Mouse (Mus musculus) hindbrain, postnatal 0 days (tissue): ENCODE measurements around the gene Nr3c2. TPM values are rescaled to one million over a fixed set of nuclear protein-coding genes. Genes with fewer than 3 reads are reported as not detected.
A peak's percentile ranks its signal among the peaks of the same experiment; 100 is the strongest.

Experiments used
- ATAC-seq: fragments of 200-750 bp; cut with Nextera tagmentation; 2 replicates; pipeline ENCODE4 v1.8.0; 2017; ENCODE audit warnings: mild to moderate bottlenecking, moderate TSS enrichment, moderate library complexity
- DNase-seq: peaks from one replicate; pipeline ENCODE4 v3.0.0-alpha.2; 2015; ENCODE audit warnings: low spot score
- H3K27ac ChIP-seq: fragments of 300-500 bp; sonication (generic); 2 replicates; pipeline ENCODE4 v1.5.1; 2014; ENCODE audit warnings: mild to moderate bottlenecking
- H3K27me3 ChIP-seq: fragments of 300-500 bp; sonication (generic); 2 replicates; pipeline ENCODE4 v1.6.1; 2014; ENCODE audit warnings: low read length, mixed read lengths; ENCODE audit not compliant: insufficient read depth
- H3K36me3 ChIP-seq: fragments of 300-500 bp; sonication (generic); 2 replicates; pipeline ENCODE4 v1.6.1; 2014; ENCODE audit warnings: low read length, mixed read lengths; ENCODE audit not compliant: insufficient read depth
- H3K4me1 ChIP-seq: fragments of 300-500 bp; sonication (generic); 2 replicates; pipeline ENCODE4 v1.6.1; 2014; ENCODE audit warnings: antibody characterized with exemption, low read length, mixed read lengths; ENCODE audit not compliant: insufficient read depth
- H3K4me2 ChIP-seq: fragments of 300-500 bp; sonication (generic); 2 replicates; pipeline ENCODE4 v1.6.1; 2014; ENCODE audit warnings: low read depth, mild to moderate bottlenecking, low read length, moderate library complexity, mixed read lengths
- H3K4me3 ChIP-seq: fragments of 300-500 bp; sonication (generic); 2 replicates; pipeline ENCODE4 v1.5.1; 2014; ENCODE audit warnings: low read length
- H3K9ac ChIP-seq: fragments of 300-500 bp; sonication (generic); replicated peaks from 2 replicates; pipeline ENCODE4 v1.6.1; 2014; ENCODE audit warnings: mild to moderate bottlenecking, low read length, moderate library complexity, mixed read lengths
- H3K9me3 ChIP-seq: fragments of 300-500 bp; sonication (generic); 2 replicates; pipeline ENCODE4 v1.6.1; 2016; ENCODE audit warnings: low read length, mixed read lengths
- CTCF ChIP-seq: IDR thresholded peaks from 2 replicates; pipeline ENCODE4 v1.5.1; 2016; ENCODE audit warnings: antibody characterized with exemption, control low read depth, low read depth
- WGBS: fragments of 180-500 bp; shearing (Covaris S2); extraction: QIAGEN DNeasy Blood & Tissue Kit; methylation state at CpG from one replicate; pipeline ENCODE4 v1.1.7; 2014; 5-methylcytosine and 5-hydroxymethylcytosine counted together
- polyA plus RNA-seq: library from polyadenylated mRNA; unstranded; fragments of >200 nt; fragmentation: Nextera tagmentation; extraction: Ambion mirVana; gene quantifications from 2 replicates; pipeline ENCODE4 v1.2.1, GENCODE M21; 2015
- total RNA-seq: library from RNA; depleted of rRNA; stranded (reverse); fragments of >200 nt; gene quantifications from 2 replicates; pipeline ENCODE4 v1.2.3, GENCODE M21; 2014; rRNA removed

The Nr3c2 gene
- total RNA-seq (6.8 and 8.8 TPM in 2 replicates), polyA plus RNA-seq (6.5 and 6.9 TPM in 2 replicates)

DNA sequence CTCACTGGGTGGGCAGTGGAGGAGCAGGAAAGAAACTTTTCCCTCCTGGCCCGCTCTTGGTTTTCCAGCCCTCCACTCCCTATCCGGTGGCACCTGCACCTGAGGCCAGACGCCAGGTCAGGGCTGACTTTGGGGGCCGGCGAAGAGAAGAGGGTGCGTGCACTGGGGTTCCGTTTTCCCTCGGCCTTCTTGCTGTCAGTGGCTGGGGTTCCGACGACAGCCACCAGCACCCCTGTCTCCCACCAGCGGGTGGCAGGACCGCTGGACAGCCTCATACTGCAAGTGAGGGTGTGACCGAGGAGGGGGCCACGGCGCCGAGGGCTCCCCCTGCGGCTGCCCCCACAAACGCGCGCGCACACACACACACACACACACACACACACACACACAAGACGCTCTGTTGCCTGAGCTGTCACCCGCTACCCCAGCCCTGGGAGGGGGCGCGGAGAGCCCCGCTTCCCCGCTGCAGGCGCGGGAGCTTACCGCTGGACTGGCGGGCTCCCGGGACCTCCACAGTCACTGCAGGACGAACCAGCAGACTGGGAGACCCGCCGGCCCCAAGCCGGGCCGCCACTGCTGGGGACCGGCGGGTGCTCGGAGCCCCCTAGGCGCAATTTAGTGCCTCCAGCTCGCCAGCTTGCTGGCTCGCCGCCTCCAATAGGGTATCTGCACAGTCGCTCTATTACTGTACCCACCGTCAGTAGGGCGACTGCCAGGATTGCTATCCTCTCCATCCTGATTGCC is at the start of gene Nr3c2:
TSS of gene Nr3c2 (plus strand) at position 32 of the 744 bp plus-strand sequence.
- Histone ChIP-seq H3K4me1 (0 out of 2 replicates have a peak, but pooled peaks cover 4% of the 10 kb centered on the region), H3K4me2 (peak within 1 kb of the TSS; percentile 100), H3K27ac (peak within 1 kb of the TSS; percentile 12; the same call in 1 of the 2 replicates), H3K9ac (peak within 1 kb of the TSS; percentile 63), H3K27me3 (no peaks in the 10 kb centered on the region), H3K4me3 (peak within 1 kb of the TSS; percentile 83), H3K36me3 (no peaks in the 10 kb centered on the region), H3K9me3 (no peaks in the 10 kb centered on the region)
- WGBS: under 1% methylated on average over 43 of the region's 47 CpGs
- ATAC-seq: peak; percentile 41
- TF ChIP-seq CTCF: peak; percentile 61
- DNase-seq: peak; percentile 50

- 95% methylated on average over 2 of the region's 2 CpGs for WGBS
- ATAC-seq: no peak
- no peaks in the 10 kb centered on the region for H3K9me3 ChIP-seq
- no peaks in the 10 kb centered on the region for H3K4me1 ChIP-seq
- no peaks in the 10 kb centered on the region for H3K27me3 ChIP-seq
- H3K27ac ChIP-seq: no peak overlapping the region
- no peaks in the 10 kb centered on the region for H3K36me3 ChIP-seq
- no peak for DNase-seq
- no peak overlapping the region for H3K4me3 ChIP-seq
- no peak for TF ChIP-seq CTCF
- H3K9ac ChIP-seq: no peak overlapping the region
- no peak overlapping the region for H3K4me2 ChIP-seq
Observed at GRCm38 (mm10) chr8:76858534-76858933, 40.7 kb upstream of the Nr3c2 start.

- H3K4me3 ChIP-seq: no peak overlapping the region
- peak; percentile 59; the same call in 1 of the 2 replicates for ATAC-seq
- H3K4me2 ChIP-seq: no peak overlapping the region
- no peak overlapping the region for H3K27ac ChIP-seq
- TF ChIP-seq CTCF: no peak
- peak; percentile 25 for DNase-seq
- no peaks in the 10 kb centered on the region for H3K36me3 ChIP-seq
- H3K4me1 ChIP-seq: no peaks in the 10 kb centered on the region
- H3K9ac ChIP-seq: no peak overlapping the region
- H3K9me3 ChIP-seq: no peaks in the 10 kb centered on the region
- H3K27me3 ChIP-seq: no peaks in the 10 kb centered on the region
Observed at GRCm38 (mm10) chr8:76859709-76860108, 39.5 kb upstream of the Nr3c2 start.

DNA sequence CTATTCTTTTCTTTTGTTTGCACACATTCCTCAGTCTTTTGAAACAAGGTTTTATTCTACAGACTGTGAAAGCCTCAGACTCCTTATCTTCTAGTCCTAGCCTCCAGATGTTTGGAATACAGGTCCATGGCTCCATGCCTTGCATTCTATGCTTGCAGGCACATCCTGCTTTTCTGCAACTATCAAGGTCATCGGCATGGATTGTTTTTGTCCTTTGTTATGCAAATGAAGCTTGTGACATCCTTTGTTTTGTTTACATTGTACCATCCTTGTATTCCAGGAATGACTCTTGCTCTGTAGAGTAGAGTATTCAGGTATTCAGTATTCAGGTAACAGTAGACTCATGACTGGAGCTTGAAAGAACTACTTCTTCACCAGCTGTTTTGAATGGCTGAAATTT is 36.2 kb upstream of the Nr3c2 start:
- Histone ChIP-seq H3K4me3 (no peak overlapping the region), H3K36me3 (no peaks in the 10 kb centered on the region), H3K4me1 (no peaks in the 10 kb centered on the region), H3K27me3 (no peaks in the 10 kb centered on the region), H3K9me3 (no peaks in the 10 kb centered on the region), H3K27ac (no peak overlapping the region), H3K9ac (no peak overlapping the region), H3K4me2 (no peak overlapping the region)
- 80% methylated on average over 1 of the region's 1 CpGs for WGBS
- DNase-seq: no peak
- TF ChIP-seq CTCF: no peak
- no peak for ATAC-seq

- H3K27me3 ChIP-seq: no peaks in the 10 kb centered on the region
- ATAC-seq (no peak), DNase-seq (no peak)
- no peaks in the 10 kb centered on the region for H3K36me3 ChIP-seq
- WGBS: 93% methylated on average over 2 of the region's 2 CpGs
- H3K9me3 ChIP-seq: no peaks in the 10 kb centered on the region
- no peak overlapping the region for H3K4me3 ChIP-seq
- H3K9ac ChIP-seq: no peak overlapping the region
- no peaks in the 10 kb centered on the region for H3K4me1 ChIP-seq
- no peak overlapping the region for H3K27ac ChIP-seq
- H3K4me2 ChIP-seq: no peak overlapping the region
- no peak for TF ChIP-seq CTCF
Observed at GRCm38 (mm10) chr8:76876809-76877208, 22.4 kb upstream of the Nr3c2 start.

DNA sequence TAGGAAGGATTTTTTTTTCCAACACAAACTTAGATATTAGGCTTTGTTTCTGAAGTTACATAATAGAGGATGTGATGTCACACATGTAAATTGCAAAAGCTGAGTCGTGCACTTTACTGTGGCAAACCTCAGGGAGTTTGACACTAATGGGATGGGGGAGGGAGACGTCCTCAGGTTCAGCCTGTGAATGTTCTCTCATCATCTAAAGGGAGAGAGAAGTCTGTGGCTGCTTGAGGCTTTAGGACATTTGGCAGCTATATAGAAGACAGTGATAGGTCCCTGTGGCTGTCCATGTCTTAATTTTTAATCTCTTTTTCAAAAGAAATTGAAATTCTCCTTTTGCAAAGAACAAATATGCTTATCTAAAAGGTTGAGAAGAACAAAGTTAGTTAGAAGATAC is 2.2 kb upstream of the Nr3c2 start:
- Histone ChIP-seq H3K4me1 (0 out of 2 replicates have a peak, but pooled peaks cover 4% of the 10 kb centered on the region), H3K27me3 (no peaks in the 10 kb centered on the region), H3K36me3 (no peaks in the 10 kb centered on the region), H3K27ac (no peak overlapping the region), H3K9ac (no peak overlapping the region), H3K4me2 (no peak overlapping the region), H3K4me3 (no peak overlapping the region), H3K9me3 (no peaks in the 10 kb centered on the region)
- WGBS: 7% methylated on average over 2 of the region's 2 CpGs
- no peak for ATAC-seq
- no peak for DNase-seq
- TF ChIP-seq CTCF: no peak
